Mouse (Mus musculus) forebrain, embryonic 14.5 days (tissue): Measurements from ENCODE around the gene Ccnd1. TPM values are rescaled to one million over a fixed set of nuclear protein-coding genes. Genes with fewer than 3 reads are reported as not detected.
"Not testable (repeated sequence)": the region's sequence is repeated elsewhere in the genome, so short reads cannot be mapped to it uniquely, and the experiment has no call there.

Experiments used
- ATAC-seq: fragments of 200-750 bp; cut with Nextera tagmentation; 2 replicates; pipeline ENCODE4 v1.8.0; 2017; ENCODE audit warnings: mild to moderate bottlenecking, moderate library complexity
- DNase-seq: peaks from one replicate; pipeline ENCODE4 v3.0.0-alpha.2; 2015; ENCODE audit warnings: low spot score
- H3K27ac ChIP-seq: fragments of 300-500 bp; sonication (generic); 2 replicates; pipeline ENCODE4 v1.5.1; 2014; ENCODE audit warnings: low read depth, mild to moderate bottlenecking, control low read depth, low read length, moderate library complexity
- H3K27me3 ChIP-seq: fragments of 300-500 bp; sonication (generic); replicated peaks from 2 replicates; pipeline ENCODE4 v1.6.1; 2014; ENCODE audit warnings: low read length, control low read depth, mixed read lengths; ENCODE audit not compliant: control insufficient read depth, insufficient read depth
- H3K36me3 ChIP-seq: fragments of 300-500 bp; sonication (generic); 2 replicates; pipeline ENCODE4 v1.6.1; 2014; ENCODE audit warnings: low read length, control low read depth; ENCODE audit not compliant: control insufficient read depth, insufficient read depth
- H3K4me1 ChIP-seq: fragments of 300-500 bp; sonication (generic); 2 replicates; pipeline ENCODE4 v1.6.1; 2014; ENCODE audit warnings: antibody characterized with exemption, low read length, control low read depth; ENCODE audit not compliant: control insufficient read depth, insufficient read depth
- H3K4me2 ChIP-seq: fragments of 300-500 bp; sonication (generic); 2 replicates; pipeline ENCODE4 v1.6.1; 2014; ENCODE audit warnings: mild to moderate bottlenecking, control low read depth, low read length
- H3K4me3 ChIP-seq: fragments of 300-500 bp; sonication (generic); 2 replicates; pipeline ENCODE4 v1.5.1; 2014; ENCODE audit warnings: low read depth, low read length, control low read depth
- H3K9ac ChIP-seq: fragments of 300-500 bp; sonication (generic); 2 replicates; pipeline ENCODE4 v1.6.1; 2014; ENCODE audit warnings: mild to moderate bottlenecking, low read length, control low read depth, moderate library complexity
- H3K9me3 ChIP-seq: fragments of 300-500 bp; sonication (generic); replicated peaks from 2 replicates; pipeline ENCODE4 v1.6.1; 2016; ENCODE audit warnings: low read length, control low read depth, mixed read lengths; ENCODE audit not compliant: control insufficient read depth
- WGBS: fragments of 180-500 bp; shearing (Covaris S2); extraction: QIAGEN DNeasy Blood & Tissue Kit; methylation state at CpG from one replicate; pipeline ENCODE4 v1.1.7; 2014; 5-methylcytosine and 5-hydroxymethylcytosine counted together
- polyA plus RNA-seq: library from polyadenylated mRNA; unstranded; fragments of >200 nt; fragmentation: Nextera tagmentation; extraction: Ambion mirVana; gene quantifications from 2 replicates; pipeline ENCODE4 v1.2.1, GENCODE M21; 2014

The Ccnd1 gene
- polyA plus RNA-seq, 1 experiment from 2014 or later = 70.3 TPM

GRCm38 (mm10) chr7:144906708-144907397 lies 32.9 kb downstream of the Ccnd1 start:
- peak; percentile 79 for DNase-seq
- ATAC-seq = peak; percentile 65
- no peak overlapping the region for H3K9ac ChIP-seq
- H3K9me3 ChIP-seq = peaks cover 3% of the 10 kb centered on the region; the same call in 1 of the 2 replicates
- H3K4me2 ChIP-seq = peak overlapping the region; percentile 39; the same call in 1 of the 2 replicates
- no peaks in the 10 kb centered on the region for H3K27me3 ChIP-seq
- no peaks in the 10 kb centered on the region for H3K36me3 ChIP-seq
- WGBS = 11% methylated on average over 28 of the region's 28 CpGs
- no peak overlapping the region for H3K27ac ChIP-seq
- no peaks in the 10 kb centered on the region for H3K4me1 ChIP-seq
- H3K4me3 ChIP-seq = no peak overlapping the region

GRCm38 (mm10) chr7:144905514-144905913 lies 34.2 kb downstream of the Ccnd1 start:
- H3K4me3 ChIP-seq, H3K9ac ChIP-seq, H3K36me3 ChIP-seq, H3K27me3 ChIP-seq, H3K4me2 ChIP-seq, H3K27ac ChIP-seq, H3K9me3 ChIP-seq, ATAC-seq, H3K4me1 ChIP-seq, DNase-seq: not testable (repeated sequence)
- WGBS = 92% methylated on average over 3 of the region's 3 CpGs

- ATAC-seq (no peak), DNase-seq (no peak)
- Histone ChIP-seq H3K4me1 (peaks cover 22% of the 10 kb centered on the region), H3K27ac (no peak overlapping the region), H3K4me2 (peak overlapping the region; percentile 92), H3K36me3 (no peaks in the 10 kb centered on the region), H3K4me3 (peak overlapping the region; percentile 5; the same call in 1 of the 2 replicates), H3K9ac (no peak overlapping the region), H3K9me3 (no peaks in the 10 kb centered on the region), H3K27me3 (peaks cover 12% of the 10 kb centered on the region; the same call in 1 of the 2 replicates)
- 29% methylated on average over 6 of the region's 6 CpGs for WGBS
Observed at GRCm38 (mm10) chr7:144898506-144898905, 41.2 kb downstream of the Ccnd1 start.

- DNase-seq = peak; percentile 56
Observed at GRCm38 (mm10) chr7:144896294-144897218, 43.2 kb downstream of the Ccnd1 start, which contains the start of gene Fgf15. TSS of gene Fgf15 (plus strand) at chr7:144896531.

DNA sequence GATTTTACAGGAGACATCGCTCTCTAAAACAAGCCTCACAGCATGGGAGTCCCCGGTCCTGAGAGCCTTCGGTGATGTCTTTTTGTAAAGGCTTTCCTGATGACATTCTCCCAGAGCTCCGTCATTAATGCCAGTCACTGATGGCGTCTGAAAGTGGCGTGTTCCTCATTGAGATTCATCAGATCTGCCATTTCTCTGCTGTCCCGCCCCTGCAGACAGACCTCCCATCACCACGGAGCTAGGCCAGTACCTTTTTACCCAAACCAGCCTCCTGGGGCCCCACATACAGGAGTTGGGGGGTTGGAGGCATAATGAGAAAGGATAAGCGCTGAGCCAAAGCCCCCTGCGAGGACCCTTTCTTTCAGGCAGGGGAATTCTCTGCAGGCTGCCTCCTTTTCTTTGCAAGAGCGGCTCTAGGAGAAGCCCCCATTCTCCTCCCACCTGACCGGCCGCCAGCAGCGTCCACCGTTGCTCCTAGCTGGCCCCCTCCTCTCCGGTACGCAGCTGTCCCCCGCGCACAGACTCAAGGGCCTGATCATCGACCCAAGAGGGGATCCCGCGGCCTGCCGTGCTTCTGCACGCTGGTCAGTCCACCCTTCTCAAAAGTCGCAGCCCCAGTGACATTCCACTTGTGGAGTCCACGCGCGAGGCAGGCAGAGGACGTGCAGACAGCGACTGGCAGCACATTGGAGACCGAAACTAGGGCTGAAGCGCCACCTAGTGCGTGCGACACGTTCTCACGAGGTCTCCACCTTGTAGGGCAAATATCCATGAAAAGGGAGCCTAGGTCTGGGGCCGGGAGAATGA lies 44.2 kb downstream of the Ccnd1 start:
- peak; percentile 76 for ATAC-seq
- Histone ChIP-seq H3K9me3 (no peaks in the 10 kb centered on the region), H3K4me2 (peak overlapping the region; percentile 92), H3K27ac (peak overlapping the region; percentile 65), H3K36me3 (no peaks in the 10 kb centered on the region), H3K4me1 (peaks cover 22% of the 10 kb centered on the region), H3K27me3 (peaks cover 12% of the 10 kb centered on the region; the same call in 1 of the 2 replicates), H3K9ac (peak overlapping the region; percentile 59), H3K4me3 (peak overlapping the region; percentile 41)
- DNase-seq = peak; percentile 90
- WGBS = under 1% methylated on average over 37 of the region's 37 CpGs

More at GRCm38 (mm10) chr7:144896294-144897218, 43.2 kb downstream of the Ccnd1 start, which contains the start of gene Fgf15:
- Histone ChIP-seq H3K4me2 (peak within 1 kb of the TSS; percentile 92), H3K27me3 (peaks cover 12% of the 10 kb centered on the region; the same call in 1 of the 2 replicates), H3K4me1 (peaks cover 22% of the 10 kb centered on the region), H3K9ac (peak within 1 kb of the TSS; percentile 59), H3K9me3 (no peaks in the 10 kb centered on the region), H3K4me3 (peak within 1 kb of the TSS; percentile 41), H3K27ac (peak within 1 kb of the TSS; percentile 65; the same call in 1 of the 2 replicates), H3K36me3 (no peaks in the 10 kb centered on the region)
- under 1% methylated on average over 64 of the region's 65 CpGs for WGBS
- ATAC-seq = peak; percentile 15

GRCm38 (mm10) chr7:144894706-144895105 lies 45.0 kb downstream of the Ccnd1 start:
- Histone ChIP-seq H3K27me3 (peaks cover 12% of the 10 kb centered on the region; the same call in 1 of the 2 replicates), H3K9me3 (no peaks in the 10 kb centered on the region), H3K4me3 (peak overlapping the region; percentile 41), H3K9ac (peak overlapping the region; percentile 54), H3K4me2 (peak overlapping the region; percentile 92), H3K27ac (peak overlapping the region; percentile 63), H3K36me3 (no peaks in the 10 kb centered on the region), H3K4me1 (peaks cover 22% of the 10 kb centered on the region)
- WGBS = 1% methylated on average over 4 of the region's 4 CpGs
- DNase-seq (peak; percentile 39), ATAC-seq (peak; percentile 9; the same call in 1 of the 2 replicates)

DNA sequence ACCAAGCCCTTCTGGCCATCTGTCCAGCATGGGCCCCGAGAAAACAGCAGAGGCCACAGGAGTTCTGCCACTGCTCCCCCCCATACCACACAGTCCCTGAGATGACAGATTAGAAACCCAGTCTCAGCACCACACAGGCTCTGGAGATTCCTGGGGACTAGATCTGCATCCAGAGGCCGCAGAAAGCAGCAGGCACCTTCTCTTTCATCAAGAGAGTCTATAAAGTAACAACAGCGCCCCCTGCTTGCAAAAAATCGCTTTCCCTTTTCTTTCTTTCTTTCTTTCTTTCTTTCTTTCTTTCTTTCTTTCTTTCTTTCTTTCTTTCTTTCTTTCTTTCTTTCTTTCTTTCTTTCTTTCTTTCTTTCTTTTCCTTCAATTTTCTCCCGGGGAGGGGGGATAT lies 45.5 kb downstream of the Ccnd1 start:
- ATAC-seq (no peak), DNase-seq (peak; percentile 76)
- Histone ChIP-seq H3K27me3 (peaks cover 12% of the 10 kb centered on the region; the same call in 1 of the 2 replicates), H3K36me3 (no peaks in the 10 kb centered on the region), H3K4me1 (peaks cover 22% of the 10 kb centered on the region), H3K9ac (no peak overlapping the region), H3K9me3 (no peaks in the 10 kb centered on the region), H3K4me2 (peak overlapping the region; percentile 92; the same call in 1 of the 2 replicates), H3K27ac (no peak overlapping the region), H3K4me3 (no peak overlapping the region)
- whole genome bisulfite sequencing = 3% methylated on average over 5 of the region's 5 CpGs

GRCm38 (mm10) chr7:144892322-144892721 lies 47.4 kb downstream of the Ccnd1 start:
- ATAC-seq = no peak
- Histone ChIP-seq H3K27ac (no peak overlapping the region), H3K36me3 (no peaks in the 10 kb centered on the region), H3K9me3 (no peaks in the 10 kb centered on the region), H3K4me2 (no peak overlapping the region), H3K27me3 (peaks cover 9% of the 10 kb centered on the region; the same call in 1 of the 2 replicates), H3K4me3 (no peak overlapping the region), H3K9ac (no peak overlapping the region), H3K4me1 (peaks cover 22% of the 10 kb centered on the region)
- WGBS = 51% methylated on average over 6 of the region's 6 CpGs
- DNase-seq = no peak
